ENCODE assay signal across 9 mouse cellular contexts in the genomic region with DNA sequence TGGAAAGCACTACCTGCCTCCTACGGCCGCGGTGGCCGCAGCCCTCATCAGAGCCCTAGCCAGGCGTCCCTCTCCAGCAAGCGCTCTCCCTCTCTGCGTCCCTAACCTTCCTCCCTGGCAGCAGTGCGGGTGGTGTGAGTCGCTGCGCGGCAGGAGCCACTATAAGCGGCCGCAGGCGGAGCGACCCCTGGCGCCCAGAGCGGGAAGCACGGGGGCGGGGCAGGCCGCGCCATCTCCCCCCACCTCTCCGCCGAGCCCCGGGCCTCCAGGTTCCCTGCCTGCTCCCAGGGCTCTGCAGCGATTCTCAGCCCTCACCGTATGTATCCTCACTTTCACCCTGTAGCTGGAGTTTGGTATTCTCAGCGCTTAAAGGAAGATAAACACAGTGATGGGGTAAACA. TPM values are rescaled to one million over a fixed set of nuclear protein-coding genes. Genes with fewer than 3 reads are reported as not detected.
DNase-seq lines count a peak whose midpoint lies in the region; ATAC-seq and TF ChIP-seq lines count a peak whose summit lies in the region.
"Had no signal": no experiment of that assay in that cellular context is flagged by ENCODE, and none has a peak within 500 bp of the region (broad histone marks: within the 10 kb centered on the region; RNA-seq: fewer than 3 reads in every experiment).

No protein-coding gene starts in this region.

- ATAC-seq in intestine, postnatal 0 days: peak; percentile 34
- ATAC-seq in liver, embryonic 11.5 days (replicated peaks; ENCODE audit: low FRiP score): peak; percentile 76

- 0 out of 2 replicates have a peak overlapping the region, but pooled peaks have one; percentile 5 for H3K4me3 ChIP-seq in left cerebral cortex, adult 2 months
- peak overlapping the region; percentile 33 for H3K4me3 ChIP-seq in intestine, postnatal 0 days (ENCODE audit: low read depth, low read length)
- H3K4me3 ChIP-seq in liver, embryonic 11.5 days (ENCODE audit: low read depth, low read length): peak overlapping the region; percentile 13

- no peaks in the 10 kb centered on the region for H3K9me3 ChIP-seq in intestine, postnatal 0 days (ENCODE audit: control insufficient read depth)
- H3K9me3 ChIP-seq in liver, embryonic 11.5 days (ENCODE audit: control insufficient read depth, low read length): no peaks in the 10 kb centered on the region

- intact Hi-C loops in left cerebral cortex, adult 2 months (cut with DNase I): loop anchor here (5.0 to 10.0 kb wide), 2 partner anchors 86 to 177 kb away; no protein-coding TSS in a partner anchor

- 0 out of 2 replicates have a peak, but pooled peaks cover 4% of the 10 kb centered on the region for H3K4me1 ChIP-seq in intestine, postnatal 0 days (replicated peaks; ENCODE audit: control insufficient read depth, insufficient read depth, low read length)
- H3K4me1 ChIP-seq in liver, embryonic 11.5 days (replicated peaks; ENCODE audit: control insufficient read depth, insufficient read depth, low read length): peaks cover 22% of the 10 kb centered on the region

- H3K27me3 ChIP-seq in intestine, postnatal 0 days (replicated peaks; ENCODE audit: control insufficient read depth, insufficient read depth, low read length): peaks cover 57% of the 10 kb centered on the region
- peaks cover 93% of the 10 kb centered on the region for H3K27me3 ChIP-seq in liver, embryonic 11.5 days (replicated peaks; ENCODE audit: control insufficient read depth, insufficient read depth, low read length)
- H3K27me3 ChIP-seq: CH12.LX had no signal

- H3K4me2 ChIP-seq in intestine, postnatal 0 days (replicated peaks; ENCODE audit: low read depth): peak overlapping the region; percentile 57
- H3K4me2 ChIP-seq in liver, embryonic 11.5 days: peak overlapping the region; percentile 56

- H3K27ac ChIP-seq in left cerebral cortex, adult 2 months: no peak overlapping the region
- no peak overlapping the region for H3K27ac ChIP-seq in intestine, postnatal 0 days (ENCODE audit: low read depth, low read length)
- no peak overlapping the region for H3K27ac ChIP-seq in liver, embryonic 11.5 days (ENCODE audit: low read depth, low read length)

- peak; percentile 45 to 64 for DNase-seq in left cerebral cortex, adult 2 months (ENCODE audit: extremely low spot score in 1 of 2, low spot score in 2 of 2)
- DNase-seq in left cerebral cortex, adult 8-10 months (ENCODE audit: low spot score in 2 of 2): no peak
- DNase-seq in embryo, embryonic 11 days: peak; percentile 90
- DNase-seq in heart, adult 18-20 months: peak; percentile 68 to 81
- peak; percentile 83 for DNase-seq in liver, embryonic 11.5 days (ENCODE audit: low spot score)
- DNase-seq in monocyte, adult 2 months (ENCODE audit: low read depth in 1 of 2, low spot score in 2 of 2): peak; percentile 34 to 64
- peak; percentile 44 to 53 for DNase-seq in spleen, postnatal 36 days (ENCODE audit: low spot score in 2 of 2)

- no peak overlapping the region for H3K9ac ChIP-seq in intestine, postnatal 0 days (ENCODE audit: low read depth, low read length)
- no peak overlapping the region for H3K9ac ChIP-seq in liver, embryonic 11.5 days (ENCODE audit: low read depth, low read length)

- under 1% methylated on average over 27 of the region's 27 CpGs for WGBS in intestine, postnatal 0 days
- under 1% methylated on average over 27 of the region's 27 CpGs for WGBS in liver, embryonic 11.5 days

- peak; percentile 87 for TF ChIP-seq CTCF in left cerebral cortex, adult 2 months (IDR thresholded peaks at IDR 0.05)
- TF ChIP-seq CTCF in intestine, postnatal 0 days (IDR thresholded peaks at IDR 0.05; ENCODE audit: low read depth): peak; percentile 93

- H3K36me3 ChIP-seq in intestine, postnatal 0 days (ENCODE audit: control insufficient read depth, insufficient read depth): no peaks in the 10 kb centered on the region
- H3K36me3 ChIP-seq in liver, embryonic 11.5 days (ENCODE audit: control insufficient read depth, insufficient read depth, low read length): no peaks in the 10 kb centered on the region

RNA-seq across cellular contexts. Expression of gene C1ql4, which starts 0.7 kb away (rescaled TPM):
- not detected for total RNA-seq in left cerebral cortex, adult 2 months (2021)
- not detected for total RNA-seq in left cerebral cortex, adult 8-10 months (2022)
- total RNA-seq in heart, adult 18-20 months (2021): not detected
- polyA plus RNA-seq in intestine, postnatal 0 days (2015; fragmentation: Nextera tagmentation; extraction: Ambion mirVana): 0.10 and 0.17 TPM in 2 replicates
- polyA plus RNA-seq in liver, embryonic 11.5 days (2014; fragmentation: Nextera tagmentation; extraction: Ambion mirVana): 0.25 TPM in 1 of 2 replicates, not detected in the other
- total RNA-seq: CH12.LX had no signal

RNA-seq across cellular contexts. Expression of gene Dnajc22, which starts 4.7 kb away (rescaled TPM):
- under 1 TPM in 1 of 2 experiments, not detected in 1; 0.21 TPM for total RNA-seq in left cerebral cortex, adult 2 months (2021)
- total RNA-seq in left cerebral cortex, adult 8-10 months (2022): under 1 TPM in 3 of 4 experiments, not detected in 1; 0.30 to 0.56 (median 0.34) TPM
- total RNA-seq in heart, adult 18-20 months (2021): 1 to 10 TPM in 1 of 2 experiments, under 1 TPM in 1; 0.37 to 1.2 TPM
- 52.9 and 55.7 TPM in 2 replicates for polyA plus RNA-seq in intestine, postnatal 0 days (2015; fragmentation: Nextera tagmentation; extraction: Ambion mirVana)
- polyA plus RNA-seq in liver, embryonic 11.5 days (2014; fragmentation: Nextera tagmentation; extraction: Ambion mirVana): 17.1 and 19.8 TPM in 2 replicates

RNA-seq across cellular contexts. Expression of gene Troap, which starts 13.9 kb away (rescaled TPM):
- total RNA-seq in left cerebral cortex, adult 2 months (2021): under 1 TPM in 1 of 2 experiments, not detected in 1; 0.72 TPM
- under 1 TPM in 2 of 4 experiments, not detected in 2; 0.74 to 0.95 TPM for total RNA-seq in left cerebral cortex, adult 8-10 months (2022)
- under 1 TPM in 1 of 2 experiments, not detected in 1; 0.28 TPM for total RNA-seq in heart, adult 18-20 months (2021)
- 4.8 TPM in 2 replicates for polyA plus RNA-seq in intestine, postnatal 0 days (2015; fragmentation: Nextera tagmentation; extraction: Ambion mirVana)
- polyA plus RNA-seq in liver, embryonic 11.5 days (2014; fragmentation: Nextera tagmentation; extraction: Ambion mirVana): 26.5 and 27.8 TPM in 2 replicates

RNA-seq across cellular contexts. Expression of gene Prph, which starts 33.3 kb away (rescaled TPM):
- under 1 TPM; 0.91 to 0.97 TPM for total RNA-seq in left cerebral cortex, adult 2 months (2021)
- total RNA-seq in left cerebral cortex, adult 8-10 months (2022): 1 to 10 TPM in 3 of 4 experiments, under 1 TPM in 1; 0.73 to 1.5 (median 1.2) TPM
- under 1 TPM in 1 of 2 experiments, not detected in 1; 0.15 TPM for total RNA-seq in heart, adult 18-20 months (2021)
- 29.8 and 32.7 TPM in 2 replicates for polyA plus RNA-seq in intestine, postnatal 0 days (2015; fragmentation: Nextera tagmentation; extraction: Ambion mirVana)
- 0.36 and 0.90 TPM in 2 replicates for polyA plus RNA-seq in liver, embryonic 11.5 days (2014; fragmentation: Nextera tagmentation; extraction: Ambion mirVana)

RNA-seq across cellular contexts. Expression of gene Spats2, which starts 37.4 kb away (rescaled TPM):
- total RNA-seq in left cerebral cortex, adult 2 months (2021): 10 to 100 TPM; 34.8 to 35.6 TPM
- total RNA-seq in left cerebral cortex, adult 8-10 months (2022): 10 to 100 TPM; 29.7 to 34.1 (median 33.2) TPM
- total RNA-seq in heart, adult 18-20 months (2021): 1 to 10 TPM; 7.1 to 7.7 TPM
- polyA plus RNA-seq in intestine, postnatal 0 days (2015; fragmentation: Nextera tagmentation; extraction: Ambion mirVana): 14.3 and 16.0 TPM in 2 replicates
- polyA plus RNA-seq in liver, embryonic 11.5 days (2014; fragmentation: Nextera tagmentation; extraction: Ambion mirVana): 32.9 and 35.0 TPM in 2 replicates

Comparison
In these comparisons a context has a peak if more than half of its experiments do, and no peak if none do; other contexts are left out.
1. DNase-seq: peak in left cerebral cortex, adult 2 months (2 of 2), embryo, embryonic 11 days (single experiment), heart, adult 18-20 months (2 of 2), liver, embryonic 11.5 days (single experiment), monocyte, adult 2 months (2 of 2) and spleen, postnatal 36 days (2 of 2); none in left cerebral cortex, adult 8-10 months (0 of 2).
2. Peak in every context shown above with its lines, with median percentiles within 50 percentile points of each other: H3K4me3 ChIP-seq.